Mouse (Mus musculus) liver, embryonic 16.5 days (tissue): ENCODE results near the gene Tmem179b. TPM values are rescaled to one million over a fixed set of nuclear protein-coding genes. Genes with fewer than 3 reads are reported as not detected.

Experiments
- ATAC-seq: fragments of 200-750 bp; cut with Nextera tagmentation; 2 replicates; pipeline ENCODE4 v1.8.0; 2017; ENCODE audit warnings: low read depth, mild to moderate bottlenecking, moderate number of reproducible peaks, moderate library complexity
- H3K27ac ChIP-seq: fragments of 300-500 bp; sonication (generic); 2 replicates; pipeline ENCODE4 v1.5.1; 2014; ENCODE audit warnings: mild to moderate bottlenecking, low read length
- H3K27me3 ChIP-seq: fragments of 300-500 bp; sonication (generic); 2 replicates; pipeline ENCODE4 v1.6.1; 2014; ENCODE audit warnings: low read depth, low read length, mixed read lengths; ENCODE audit not compliant: control insufficient read depth, insufficient read depth
- H3K36me3 ChIP-seq: fragments of 300-500 bp; sonication (generic); 2 replicates; pipeline ENCODE4 v1.6.1; 2014; ENCODE audit warnings: mild to moderate bottlenecking; ENCODE audit not compliant: control insufficient read depth, insufficient read depth
- H3K4me1 ChIP-seq: fragments of 300-500 bp; sonication (generic); 2 replicates; pipeline ENCODE4 v1.6.1; 2014; ENCODE audit warnings: low read depth, low read length, mixed read lengths; ENCODE audit not compliant: control insufficient read depth
- H3K4me2 ChIP-seq: fragments of 300-500 bp; sonication (generic); 2 replicates; pipeline ENCODE4 v1.6.1; 2014; ENCODE audit warnings: low read depth, low read length, mixed read lengths
- H3K4me3 ChIP-seq: fragments of 300-500 bp; sonication (generic); 2 replicates; pipeline ENCODE4 v1.5.1; 2014; ENCODE audit warnings: low read depth, mild to moderate bottlenecking, low read length
- H3K9ac ChIP-seq: fragments of 300-500 bp; sonication (generic); 2 replicates; pipeline ENCODE4 v1.6.1; 2014; ENCODE audit warnings: low read depth, low read length
- H3K9me3 ChIP-seq: fragments of 300-500 bp; sonication (generic); replicated peaks from 2 replicates; pipeline ENCODE4 v1.6.1; 2016; ENCODE audit warnings: low read length; ENCODE audit not compliant: control insufficient read depth
- WGBS: fragments of 180-500 bp; shearing (Covaris S2); extraction: QIAGEN DNeasy Blood & Tissue Kit; methylation state at CpG from one replicate; pipeline ENCODE4 v1.1.7; 2014; ENCODE audit not compliant: insufficient replicate concordance; 5-methylcytosine and 5-hydroxymethylcytosine counted together
- polyA plus RNA-seq: library from polyadenylated mRNA; unstranded; fragments of >200 nt; fragmentation: Nextera tagmentation; extraction: Ambion mirVana; gene quantifications from 2 replicates; pipeline ENCODE4 v1.2.1, GENCODE M21; 2015

Tmem179b gene
- polyA plus RNA-seq, 1 experiment from 2014 or later = 90.9 TPM

GRCm38 (mm10) chr19:8789171-8789570 is 14.9 kb upstream of the Tmem179b start:
- no peak for ATAC-seq

GRCm38 (mm10) chr19:8788521-8788920 is 14.3 kb upstream of the Tmem179b start:
- H3K4me2 ChIP-seq = no peak overlapping the region
- no peak overlapping the region for H3K4me3 ChIP-seq
- no peaks in the 10 kb centered on the region for H3K27me3 ChIP-seq
- H3K9ac ChIP-seq = no peak overlapping the region
- H3K9me3 ChIP-seq = no peaks in the 10 kb centered on the region
- H3K4me1 ChIP-seq = peaks cover 15% of the 10 kb centered on the region
- H3K36me3 ChIP-seq = peaks cover 10% of the 10 kb centered on the region
- H3K27ac ChIP-seq = no peak overlapping the region
- no peak for ATAC-seq
- WGBS = 48% methylated on average over 3 of the region's 3 CpGs

More at GRCm38 (mm10) chr19:8789171-8789570, 14.9 kb upstream of the Tmem179b start:
- no peak overlapping the region for H3K4me2 ChIP-seq
- H3K9me3 ChIP-seq = no peaks in the 10 kb centered on the region
- peaks cover 15% of the 10 kb centered on the region for H3K4me1 ChIP-seq
- H3K27ac ChIP-seq = no peak overlapping the region
- H3K4me3 ChIP-seq = no peak overlapping the region
- WGBS = 71% methylated on average over 1 of the region's 1 CpGs
- H3K36me3 ChIP-seq = peaks cover 17% of the 10 kb centered on the region
- no peak overlapping the region for H3K9ac ChIP-seq
- no peaks in the 10 kb centered on the region for H3K27me3 ChIP-seq

GRCm38 (mm10) chr19:8786008-8786781 is 11.9 kb upstream of the Tmem179b start, which contains the start of gene Taf6l:
Gene Taf6l (minus strand): TSS chr19:8786417.
- Histone ChIP-seq H3K9me3 (no peaks in the 10 kb centered on the region), H3K9ac (peak within 1 kb of the TSS; percentile 78), H3K4me3 (peak within 1 kb of the TSS; percentile 82), H3K4me2 (peak within 1 kb of the TSS; percentile 89), H3K4me1 (peaks cover 15% of the 10 kb centered on the region), H3K27ac (peak within 1 kb of the TSS; percentile 79), H3K27me3 (no peaks in the 10 kb centered on the region), H3K36me3 (peaks cover 15% of the 10 kb centered on the region)
- ATAC-seq = peak; percentile 99
- under 1% methylated on average over 32 of the region's 32 CpGs for WGBS

GRCm38 (mm10) chr19:8774951-8775421 is 719 bp upstream of the Tmem179b start:
- peak overlapping the region; percentile 100 for H3K27ac ChIP-seq
- H3K9ac ChIP-seq = peak overlapping the region; percentile 98
- H3K36me3 ChIP-seq = peaks cover 7% of the 10 kb centered on the region
- peak overlapping the region; percentile 96 for H3K4me2 ChIP-seq
- 3% methylated on average over 20 of the region's 20 CpGs for WGBS
- no peaks in the 10 kb centered on the region for H3K27me3 ChIP-seq
- ATAC-seq = no peak
- peak overlapping the region; percentile 81 for H3K4me3 ChIP-seq
- H3K4me1 ChIP-seq = peaks cover 40% of the 10 kb centered on the region
- no peaks in the 10 kb centered on the region for H3K9me3 ChIP-seq

- WGBS = 19% methylated on average over 6 of the region's 6 CpGs
- Histone ChIP-seq H3K4me1 (peaks cover 40% of the 10 kb centered on the region), H3K9ac (peak overlapping the region; percentile 98), H3K9me3 (no peaks in the 10 kb centered on the region), H3K27ac (peak overlapping the region; percentile 100), H3K27me3 (no peaks in the 10 kb centered on the region), H3K36me3 (peaks cover 19% of the 10 kb centered on the region), H3K4me3 (peak overlapping the region; percentile 81), H3K4me2 (peak overlapping the region; percentile 96)
- ATAC-seq = no peak
Measured at GRCm38 (mm10) chr19:8773409-8773808, 858 bp downstream of the Tmem179b start.

- Histone ChIP-seq H3K27me3 (no peaks in the 10 kb centered on the region), H3K4me3 (peak overlapping the region; percentile 81), H3K9ac (peak overlapping the region; percentile 98), H3K4me1 (peaks cover 40% of the 10 kb centered on the region), H3K27ac (peak overlapping the region; percentile 100), H3K9me3 (no peaks in the 10 kb centered on the region), H3K36me3 (peaks cover 22% of the 10 kb centered on the region), H3K4me2 (peak overlapping the region; percentile 96)
- WGBS = 21% methylated on average over 5 of the region's 5 CpGs
- peak; percentile 36 for ATAC-seq
Measured at GRCm38 (mm10) chr19:8772996-8773395, 1.3 kb downstream of the Tmem179b start.

GRCm38 (mm10) chr19:8770567-8771270 is 3.5 kb downstream of the Tmem179b start, which contains the start of gene Tmem223:
Gene Tmem223 (plus strand): TSS chr19:8770996.
- Histone ChIP-seq H3K9ac (peak within 1 kb of the TSS; percentile 90), H3K27me3 (no peaks in the 10 kb centered on the region), H3K4me1 (peaks cover 32% of the 10 kb centered on the region), H3K4me3 (peak within 1 kb of the TSS; percentile 84), H3K4me2 (peak within 1 kb of the TSS; percentile 76), H3K27ac (peak within 1 kb of the TSS; percentile 87), H3K9me3 (no peaks in the 10 kb centered on the region), H3K36me3 (peaks cover 43% of the 10 kb centered on the region)
- WGBS = 14% methylated on average over 29 of the region's 29 CpGs
- ATAC-seq = no peak

GRCm38 (mm10) chr19:8765562-8765961 is 8.7 kb downstream of the Tmem179b start:
- Histone ChIP-seq H3K36me3 (peaks cover 74% of the 10 kb centered on the region), H3K4me1 (peaks cover 4% of the 10 kb centered on the region), H3K27ac (no peak overlapping the region), H3K27me3 (no peaks in the 10 kb centered on the region), H3K4me3 (no peak overlapping the region), H3K9me3 (0 out of 2 replicates have a peak, but pooled peaks cover 3% of the 10 kb centered on the region), H3K4me2 (no peak overlapping the region), H3K9ac (no peak overlapping the region)
- WGBS = 88% methylated on average over 9 of the region's 9 CpGs
- no peak for ATAC-seq
